Mouse (Mus musculus): Measurements from ENCODE around the gene Akain1.
A peak's percentile ranks its signal among the peaks of the same experiment; 100 is the strongest.

Gene Akain1

GRCm38 (mm10) chr17:69479261-69479660 lies 40.1 kb downstream of the Akain1 start:
- DNase-seq (ENCODE audit: low read depth, low spot score) = no peak

- no peak for DNase-seq (ENCODE audit: low read depth, low spot score)
Measured at GRCm38 (mm10) chr17:69487116-69487515, 48.0 kb downstream of the Akain1 start.

- no peak for DNase-seq (ENCODE audit: low read depth, low spot score)
Measured at GRCm38 (mm10) chr17:69487884-69488283, 48.8 kb downstream of the Akain1 start.

GRCm38 (mm10) chr17:69488826-69489225 lies 49.7 kb downstream of the Akain1 start:
- DNase-seq (ENCODE audit: low read depth, low spot score) = no peak

GRCm38 (mm10) chr17:69492368-69492767 lies 53.2 kb downstream of the Akain1 start:
- DNase-seq (ENCODE audit: low read depth, low spot score) = no peak

- DNase-seq (ENCODE audit: low read depth, low spot score) = peak; percentile 33
Measured at GRCm38 (mm10) chr17:69495531-69495930, 56.4 kb downstream of the Akain1 start.

GRCm38 (mm10) chr17:69496125-69496524 lies 57.0 kb downstream of the Akain1 start:
- peak; percentile 41 for DNase-seq (ENCODE audit: low read depth, low spot score)

- DNase-seq (ENCODE audit: low read depth, low spot score) = no peak
Measured at GRCm38 (mm10) chr17:69497315-69497714, 58.2 kb downstream of the Akain1 start.

GRCm38 (mm10) chr17:69498913-69499312 lies 59.8 kb downstream of the Akain1 start:
- DNase-seq (ENCODE audit: low read depth, low spot score) = no peak

GRCm38 (mm10) chr17:69499441-69499840 lies 60.3 kb downstream of the Akain1 start:
- no peak for DNase-seq (ENCODE audit: low read depth, low spot score)

- DNase-seq (ENCODE audit: low read depth, low spot score) = no peak
Measured at GRCm38 (mm10) chr17:69506070-69506469, 66.9 kb downstream of the Akain1 start.

GRCm38 (mm10) chr17:69516344-69516907 lies 77.3 kb downstream of the Akain1 start:
- DNase-seq (ENCODE audit: low read depth, low spot score) = no peak

- DNase-seq (ENCODE audit: low read depth, low spot score) = no peak
Measured at GRCm38 (mm10) chr17:69531472-69531871, 92.3 kb downstream of the Akain1 start.

Measured in c-Kit-negative CD71-positive TER-119-positive erythroid progenitor cells, embryonic 14.5 days (primary cell).